Mouse (Mus musculus) cortical plate, adult 2 months (tissue): Measurements from ENCODE around the gene Nxnl1.

ENCODE experiments used
- CTCF ChIP-seq: fragments of 200-500 bp; IDR thresholded peaks from 2 replicates; pipeline ENCODE4 v1.5.1; 2011; ENCODE audit warnings: mild to moderate bottlenecking, control low read depth, low read length; ENCODE audit not compliant: insufficient read depth; ENCODE audit errors: extremely low read depth
- POLR2A ChIP-seq: fragments of 200-500 bp; IDR thresholded peaks from 2 replicates; pipeline ENCODE4 v1.6.1; 2011; ENCODE audit warnings: mild to moderate bottlenecking, low read length, control low read depth; ENCODE audit not compliant: insufficient read depth; ENCODE audit errors: extremely low read depth

DNA sequence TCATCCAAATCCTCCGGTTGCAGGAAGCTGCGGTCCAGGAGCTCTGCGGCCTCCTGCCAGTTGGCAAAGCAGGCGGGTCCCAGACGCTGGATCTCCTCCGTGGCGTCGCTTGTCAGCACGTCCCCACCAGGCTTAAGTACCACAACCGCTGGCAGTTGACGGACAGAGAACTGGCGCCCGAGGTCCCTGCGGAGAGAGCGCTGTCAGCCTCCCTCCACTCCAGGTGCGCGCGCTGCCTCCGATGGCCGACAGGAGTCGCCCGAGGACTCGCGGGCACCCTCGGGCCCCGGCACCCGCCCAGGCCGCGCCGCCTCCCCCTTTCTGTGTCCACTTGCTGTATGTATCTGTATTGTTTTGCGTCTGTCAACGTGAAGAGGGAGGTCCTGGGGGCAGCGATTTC lies 3.6 kb downstream of the Nxnl1 start:
- TF ChIP-seq POLR2A = no peak
- TF ChIP-seq CTCF = peak; percentile 44
